Mouse (Mus musculus) intestine, embryonic 15.5 days (tissue): ENCODE measurements around the gene Rhbdf2. TPM values are rescaled to one million over a fixed set of nuclear protein-coding genes. Genes with fewer than 3 reads are reported as not detected.
A peak's percentile ranks its signal among the peaks of the same experiment; 100 is the strongest.
"Not testable (repeated sequence)": the region's sequence is repeated elsewhere in the genome, so short reads cannot be mapped to it uniquely, and the experiment has no call there.

Experiments used
- ATAC-seq: fragments of 200-750 bp; cut with Nextera tagmentation; 2 replicates; pipeline ENCODE4 v1.8.0; 2017; ENCODE audit warnings: moderate TSS enrichment, moderate library complexity
- H3K27ac ChIP-seq: fragments of 300-500 bp; sonication (generic); 2 replicates; pipeline ENCODE4 v1.5.1; 2015; ENCODE audit warnings: mild to moderate bottlenecking, inconsistent platforms
- H3K27me3 ChIP-seq: fragments of 300-500 bp; sonication (generic); replicated peaks from 2 replicates; pipeline ENCODE4 v1.6.1; 2015; ENCODE audit warnings: inconsistent platforms
- H3K36me3 ChIP-seq: fragments of 300-500 bp; sonication (generic); 2 replicates; pipeline ENCODE4 v1.6.1; 2015; ENCODE audit warnings: inconsistent platforms
- H3K4me1 ChIP-seq: fragments of 300-500 bp; sonication (generic); replicated peaks from 2 replicates; pipeline ENCODE4 v1.6.1; 2015; ENCODE audit warnings: inconsistent platforms
- H3K4me2 ChIP-seq: fragments of 300-500 bp; sonication (generic); replicated peaks from 2 replicates; pipeline ENCODE4 v1.6.1; 2015; ENCODE audit warnings: mild to moderate bottlenecking, inconsistent platforms
- H3K4me3 ChIP-seq: fragments of 300-500 bp; sonication (generic); replicated peaks from 2 replicates; pipeline ENCODE4 v1.5.1; 2015; ENCODE audit warnings: inconsistent platforms
- H3K9ac ChIP-seq: fragments of 300-500 bp; sonication (generic); 2 replicates; pipeline ENCODE4 v1.6.1; 2015; ENCODE audit warnings: inconsistent platforms
- H3K9me3 ChIP-seq: fragments of 300-500 bp; sonication (generic); 2 replicates; pipeline ENCODE4 v1.6.1; 2016; ENCODE audit warnings: inconsistent platforms
- WGBS: fragments of 180-500 bp; shearing (Covaris S2); methylation state at CpG from one replicate; pipeline ENCODE4 v1.1.7; 2015; 5-methylcytosine and 5-hydroxymethylcytosine counted together
- polyA plus RNA-seq: library from polyadenylated mRNA; unstranded; fragments of >200 nt; fragmentation: Nextera tagmentation; extraction: Ambion mirVana; gene quantifications from 2 replicates; pipeline ENCODE4 v1.2.1, GENCODE M21; 2015

The Rhbdf2 gene
- polyA plus RNA-seq, 1 experiment from 2014 or later = 8.4 TPM

GRCm38 (mm10) chr11:116619561-116619960 lies 7.3 kb downstream of the Rhbdf2 start:
- Histone ChIP-seq H3K27ac (no peak overlapping the region), H3K27me3 (no peaks in the 10 kb centered on the region), H3K9me3 (no peaks in the 10 kb centered on the region), H3K4me2 (no peak overlapping the region), H3K4me3 (no peak overlapping the region), H3K36me3 (no peaks in the 10 kb centered on the region), H3K4me1 (peaks cover 65% of the 10 kb centered on the region), H3K9ac (no peak overlapping the region)
- ATAC-seq = no peak
- whole genome bisulfite sequencing = 46% methylated on average over 8 of the region's 8 CpGs

- no peak for ATAC-seq
- Histone ChIP-seq H3K4me3 (no peak overlapping the region), H3K9me3 (no peaks in the 10 kb centered on the region), H3K4me1 (peaks cover 63% of the 10 kb centered on the region), H3K27ac (no peak overlapping the region), H3K36me3 (no peaks in the 10 kb centered on the region), H3K27me3 (no peaks in the 10 kb centered on the region), H3K4me2 (no peak overlapping the region), H3K9ac (no peak overlapping the region)
- WGBS = 81% methylated on average over 7 of the region's 7 CpGs
These were observed 7.7 kb downstream of the Rhbdf2 start for GRCm38 (mm10) chr11:116619156-116619555.

GRCm38 (mm10) chr11:116618666-116619065 lies 8.2 kb downstream of the Rhbdf2 start:
- H3K4me1 ChIP-seq = peaks cover 59% of the 10 kb centered on the region
- no peak overlapping the region for H3K27ac ChIP-seq
- H3K9me3 ChIP-seq = no peaks in the 10 kb centered on the region
- no peaks in the 10 kb centered on the region for H3K36me3 ChIP-seq
- no peak overlapping the region for H3K9ac ChIP-seq
- ATAC-seq = no peak
- H3K4me2 ChIP-seq = no peak overlapping the region
- no peaks in the 10 kb centered on the region for H3K27me3 ChIP-seq
- no peak overlapping the region for H3K4me3 ChIP-seq
- WGBS = 89% methylated on average over 7 of the region's 7 CpGs

- Histone ChIP-seq H3K4me1 (peaks cover 49% of the 10 kb centered on the region), H3K9me3 (no peaks in the 10 kb centered on the region), H3K4me2 (no peak overlapping the region), H3K9ac (no peak overlapping the region), H3K36me3 (no peaks in the 10 kb centered on the region), H3K27ac (no peak overlapping the region; the same call in 1 of the 2 replicates), H3K27me3 (no peaks in the 10 kb centered on the region), H3K4me3 (no peak overlapping the region)
- 85% methylated on average over 7 of the region's 7 CpGs for WGBS
- no peak for ATAC-seq
These were observed 9.2 kb downstream of the Rhbdf2 start for GRCm38 (mm10) chr11:116617641-116618040.

- peaks cover 40% of the 10 kb centered on the region for H3K4me1 ChIP-seq
- H3K4me2 ChIP-seq = peak overlapping the region; percentile 26
- H3K27ac ChIP-seq = peak overlapping the region; percentile 54; the same call in 1 of the 2 replicates
- H3K27me3 ChIP-seq = no peaks in the 10 kb centered on the region
- H3K9ac ChIP-seq = no peak overlapping the region
- H3K4me3 ChIP-seq = no peak overlapping the region
- ATAC-seq = no peak
- H3K9me3 ChIP-seq = no peaks in the 10 kb centered on the region
- WGBS = 74% methylated on average over 10 of the region's 10 CpGs
- no peaks in the 10 kb centered on the region for H3K36me3 ChIP-seq
These were observed 10.2 kb downstream of the Rhbdf2 start for GRCm38 (mm10) chr11:116616438-116617118.

- Histone ChIP-seq H3K4me1 (peaks cover 34% of the 10 kb centered on the region), H3K36me3 (no peaks in the 10 kb centered on the region), H3K27ac (peak overlapping the region; percentile 54; the same call in 1 of the 2 replicates), H3K4me2 (peak overlapping the region; percentile 26), H3K27me3 (no peaks in the 10 kb centered on the region), H3K4me3 (no peak overlapping the region), H3K9ac (no peak overlapping the region), H3K9me3 (no peaks in the 10 kb centered on the region)
- 36% methylated on average over 15 of the region's 15 CpGs for WGBS
- ATAC-seq = peak; percentile 63
These were observed 10.9 kb downstream of the Rhbdf2 start for GRCm38 (mm10) chr11:116615735-116616437.

GRCm38 (mm10) chr11:116613234-116613633 lies 13.6 kb downstream of the Rhbdf2 start:
- Histone ChIP-seq H3K9me3 (no peaks in the 10 kb centered on the region), H3K27me3 (no peaks in the 10 kb centered on the region), H3K4me2 (no peak overlapping the region), H3K36me3 (no peaks in the 10 kb centered on the region), H3K4me3 (no peak overlapping the region), H3K27ac (no peak overlapping the region), H3K4me1 (peaks cover 23% of the 10 kb centered on the region), H3K9ac (no peak overlapping the region)
- WGBS = 86% methylated on average over 6 of the region's 6 CpGs
- no peak for ATAC-seq

- Histone ChIP-seq H3K36me3 (no peaks in the 10 kb centered on the region), H3K4me1 (peaks cover 20% of the 10 kb centered on the region), H3K27me3 (no peaks in the 10 kb centered on the region), H3K4me2 (no peak overlapping the region), H3K9me3 (no peaks in the 10 kb centered on the region), H3K9ac (no peak overlapping the region), H3K27ac (no peak overlapping the region), H3K4me3 (no peak overlapping the region)
- ATAC-seq = no peak
- WGBS = 92% methylated on average over 1 of the region's 1 CpGs
These were observed 14.3 kb downstream of the Rhbdf2 start for GRCm38 (mm10) chr11:116612554-116612953.

- no peak for ATAC-seq
- 91% methylated on average over 9 of the region's 9 CpGs for WGBS
- no peaks in the 10 kb centered on the region for H3K27me3 ChIP-seq
- H3K36me3 ChIP-seq = no peaks in the 10 kb centered on the region
- no peaks in the 10 kb centered on the region for H3K9me3 ChIP-seq
- H3K4me1 ChIP-seq = peaks cover 20% of the 10 kb centered on the region
- no peak overlapping the region for H3K27ac ChIP-seq
- no peak overlapping the region for H3K4me2 ChIP-seq
- H3K9ac ChIP-seq = no peak overlapping the region
- H3K4me3 ChIP-seq = no peak overlapping the region
These were observed 14.9 kb downstream of the Rhbdf2 start for GRCm38 (mm10) chr11:116611883-116612282.

GRCm38 (mm10) chr11:116611168-116611567 lies 15.7 kb downstream of the Rhbdf2 start:
- not testable (repeated sequence) for H3K27ac ChIP-seq, H3K9ac ChIP-seq, H3K9me3 ChIP-seq, H3K4me3 ChIP-seq, H3K4me2 ChIP-seq, H3K27me3 ChIP-seq, ATAC-seq, H3K36me3 ChIP-seq
- H3K4me1 ChIP-seq = peaks cover 14% of the 10 kb centered on the region
- 91% methylated on average over 9 of the region's 9 CpGs for WGBS

- Histone ChIP-seq H3K4me1 (0 out of 2 replicates have a peak, but pooled peaks cover 4% of the 10 kb centered on the region), H3K9me3 (no peaks in the 10 kb centered on the region), H3K4me3 (no peak overlapping the region), H3K27me3 (no peaks in the 10 kb centered on the region), H3K36me3 (no peaks in the 10 kb centered on the region), H3K9ac (no peak overlapping the region), H3K4me2 (no peak overlapping the region), H3K27ac (no peak overlapping the region)
- WGBS = 77% methylated on average over 15 of the region's 15 CpGs
- no peak for ATAC-seq
These were observed 16.7 kb downstream of the Rhbdf2 start for GRCm38 (mm10) chr11:116609965-116610630.

- 88% methylated on average over 3 of the region's 3 CpGs for WGBS
- Histone ChIP-seq H3K4me1 (0 out of 2 replicates have a peak, but pooled peaks cover 4% of the 10 kb centered on the region), H3K27me3 (no peaks in the 10 kb centered on the region), H3K4me3 (no peak overlapping the region), H3K27ac (no peak overlapping the region), H3K9me3 (no peaks in the 10 kb centered on the region), H3K4me2 (no peak overlapping the region), H3K36me3 (0 out of 2 replicates have a peak, but pooled peaks cover 4% of the 10 kb centered on the region), H3K9ac (no peak overlapping the region)
- no peak for ATAC-seq
These were observed 19.1 kb downstream of the Rhbdf2 start for GRCm38 (mm10) chr11:116607717-116608116.
